Mouse (Mus musculus): ENCODE data around the gene Serpinb8.

Serpinb8 gene

DNA sequence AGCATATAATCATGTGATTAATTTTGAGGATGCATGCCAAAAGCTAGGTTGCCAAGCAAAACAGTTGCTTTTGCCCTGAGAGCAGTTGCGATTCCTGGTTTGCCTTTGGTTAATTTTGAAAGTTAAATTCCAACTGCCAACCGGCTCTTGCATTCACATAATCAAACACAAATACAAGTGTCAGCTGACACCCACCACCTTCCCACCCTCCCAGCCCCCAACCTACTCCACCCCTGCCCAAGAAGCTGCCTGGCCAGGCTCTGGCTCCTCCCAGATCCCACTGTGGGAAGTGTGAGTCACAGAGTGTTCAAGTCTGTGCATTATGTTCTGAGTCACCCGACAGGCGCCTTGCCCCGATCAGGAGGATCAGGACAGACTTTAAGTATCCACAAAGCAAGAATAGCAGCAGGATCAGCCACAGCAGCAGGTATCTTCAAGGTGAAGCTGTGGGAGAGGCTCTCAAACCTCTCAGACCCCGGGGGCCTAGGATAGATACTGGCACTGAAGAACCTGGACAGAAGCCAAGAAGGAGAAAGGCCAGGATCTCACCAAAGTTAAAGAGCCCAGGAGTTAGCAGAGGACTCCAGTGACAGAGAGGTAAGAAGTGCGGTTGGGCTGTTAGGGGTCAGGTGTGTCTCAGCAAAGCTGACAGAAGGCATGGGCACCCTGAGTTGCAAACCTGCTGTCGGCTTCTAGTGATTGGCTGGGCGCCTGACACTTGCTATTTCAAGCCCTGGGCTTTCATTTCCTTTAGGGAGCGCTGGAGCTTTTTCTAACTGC is at the start of gene Serpinb8:
Gene Serpinb8 (plus strand): TSS at position 316 of the 780 bp plus-strand sequence.
- DNase-seq (ENCODE audit: low read depth, low spot score): no peak

DNA sequence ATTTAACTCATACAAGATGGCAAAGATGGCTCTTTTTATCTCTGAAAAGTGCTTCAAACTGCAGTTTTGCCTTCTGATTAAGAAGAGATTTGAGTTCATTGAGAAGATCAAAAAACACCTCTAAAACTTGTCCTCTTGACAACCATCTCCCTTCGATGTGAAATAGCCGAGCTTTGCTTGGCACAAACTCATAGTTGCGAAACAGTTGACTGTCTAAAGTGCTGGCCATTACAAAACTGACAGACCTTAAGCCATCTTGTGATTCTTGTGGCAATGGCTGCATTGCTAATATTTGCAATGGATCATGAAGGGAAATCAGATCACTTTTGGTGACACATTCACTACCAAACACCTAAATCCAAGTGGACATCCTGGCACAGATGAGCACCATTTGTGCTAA is 30.3 kb upstream of the Serpinb8 start:
- DNase-seq (ENCODE audit: low read depth, low spot score): no peak

DNA sequence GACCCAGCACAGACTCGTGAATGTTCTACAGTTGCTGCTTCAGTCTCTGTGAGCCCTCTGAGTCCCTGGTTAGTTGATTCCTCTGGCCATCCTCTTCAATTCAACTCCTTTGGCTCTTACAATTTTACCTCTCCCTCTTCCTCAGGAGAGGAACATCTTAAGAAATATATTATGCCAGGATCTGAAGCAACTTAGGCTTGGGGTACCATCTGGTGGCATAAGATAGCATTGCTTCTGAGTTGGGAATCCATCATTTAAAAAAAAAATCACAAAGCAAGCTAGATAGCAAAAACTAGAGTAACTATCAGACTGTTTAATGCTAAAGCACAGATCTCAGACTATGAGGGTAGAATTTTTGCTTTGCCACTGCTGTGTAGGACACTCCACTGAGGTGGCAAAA is 27.7 kb upstream of the Serpinb8 start:
- DNase-seq (ENCODE audit: low read depth, low spot score): no peak

DNA sequence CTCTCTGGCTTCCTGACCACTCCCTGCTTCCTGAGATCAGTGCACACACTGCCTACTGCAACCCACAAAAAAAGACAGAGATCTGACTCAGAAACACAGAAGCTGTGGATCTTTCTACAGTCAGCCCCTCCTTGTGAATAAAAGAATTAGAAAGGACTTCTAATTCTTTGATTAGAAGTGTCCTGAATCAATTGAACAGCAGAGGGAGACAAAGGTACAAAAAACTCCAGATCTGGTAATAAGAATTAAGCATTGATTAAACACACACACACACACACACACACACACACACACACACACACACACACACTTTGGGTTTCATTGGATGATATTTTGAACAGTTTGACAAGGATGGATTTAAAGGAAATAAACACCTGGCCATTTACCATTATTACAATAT is 24.2 kb upstream of the Serpinb8 start:
- no peak for DNase-seq (ENCODE audit: low read depth, low spot score)

DNA sequence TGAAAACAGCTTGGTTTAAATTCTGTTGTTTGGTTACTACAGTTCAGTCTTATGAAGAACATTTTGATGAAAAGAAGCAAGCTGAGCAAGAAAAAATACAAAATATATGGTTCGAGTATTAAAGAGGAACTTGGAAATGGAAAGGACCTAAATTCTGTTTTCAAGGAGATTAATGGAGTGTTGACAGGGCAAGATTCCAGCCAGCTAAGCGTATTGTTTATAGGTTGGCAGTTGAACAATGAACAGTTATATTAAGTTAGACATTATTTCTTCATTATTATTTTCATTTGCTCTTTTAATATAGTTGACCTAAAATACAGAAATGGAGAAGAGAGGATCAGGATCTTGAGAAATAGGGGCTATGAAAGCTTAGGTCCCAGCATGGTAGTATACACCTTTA is 13.7 kb upstream of the Serpinb8 start:
- DNase-seq (ENCODE audit: low read depth, low spot score): no peak

DNA sequence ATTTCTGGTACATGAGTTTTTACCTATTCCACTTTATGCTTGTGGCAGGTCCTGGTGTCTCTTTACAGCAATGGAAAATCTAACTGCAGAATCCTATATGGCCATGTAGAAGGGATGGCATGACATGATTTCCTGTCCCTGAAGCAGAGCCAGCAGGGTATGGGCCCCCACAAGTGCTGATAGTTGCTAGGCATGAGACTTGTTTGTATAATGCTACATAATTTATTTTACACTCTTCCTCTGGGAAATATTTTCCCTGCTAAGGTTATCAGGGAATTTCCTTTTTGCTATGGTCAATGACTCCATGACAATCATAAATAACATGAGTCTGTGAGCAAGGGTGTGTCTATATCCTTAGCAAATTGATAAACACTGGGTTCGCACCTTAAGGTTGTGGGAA is 12.3 kb upstream of the Serpinb8 start:
- DNase-seq (ENCODE audit: low read depth, low spot score): no peak

DNA sequence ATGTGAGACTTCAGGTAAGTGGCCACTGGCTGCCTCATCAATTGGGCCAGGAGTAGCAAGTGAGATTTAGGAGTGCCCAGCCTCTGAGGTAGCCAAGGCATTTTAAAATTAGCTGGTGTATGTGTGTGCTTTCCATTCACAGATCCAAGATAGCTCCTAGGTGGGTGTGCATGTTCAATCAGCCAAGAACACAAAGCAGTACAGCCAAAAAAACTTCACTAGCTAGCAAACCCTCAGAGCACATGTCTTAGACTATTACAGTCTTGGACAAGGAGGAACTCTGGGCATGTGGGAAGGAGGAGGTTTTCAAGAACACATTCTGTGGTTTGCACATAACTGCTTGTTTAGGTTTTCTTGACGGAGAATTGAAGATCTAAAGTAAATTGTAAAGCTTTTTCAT is 8.6 kb upstream of the Serpinb8 start:
- DNase-seq (ENCODE audit: low read depth, low spot score): no peak

DNA sequence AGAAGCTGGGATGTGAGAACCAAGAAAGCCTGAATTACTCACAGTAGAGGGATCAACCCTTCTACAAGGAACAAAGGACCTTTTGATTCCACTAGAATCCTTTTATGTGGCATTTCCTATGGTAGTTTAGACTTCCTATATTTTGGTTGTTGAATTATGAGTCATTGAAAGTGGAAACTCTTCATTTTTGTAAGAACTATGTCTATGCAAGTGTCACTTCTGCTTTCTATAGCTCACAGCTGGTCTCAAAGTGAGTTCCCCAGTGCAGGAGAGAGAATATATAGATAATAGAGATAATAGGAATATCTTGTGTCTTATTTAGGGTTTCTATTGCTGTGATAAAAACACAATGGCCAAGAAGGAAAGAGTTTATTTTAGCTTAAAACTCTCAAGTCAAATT is 6.9 kb upstream of the Serpinb8 start:
- no peak for DNase-seq (ENCODE audit: low read depth, low spot score)

DNA sequence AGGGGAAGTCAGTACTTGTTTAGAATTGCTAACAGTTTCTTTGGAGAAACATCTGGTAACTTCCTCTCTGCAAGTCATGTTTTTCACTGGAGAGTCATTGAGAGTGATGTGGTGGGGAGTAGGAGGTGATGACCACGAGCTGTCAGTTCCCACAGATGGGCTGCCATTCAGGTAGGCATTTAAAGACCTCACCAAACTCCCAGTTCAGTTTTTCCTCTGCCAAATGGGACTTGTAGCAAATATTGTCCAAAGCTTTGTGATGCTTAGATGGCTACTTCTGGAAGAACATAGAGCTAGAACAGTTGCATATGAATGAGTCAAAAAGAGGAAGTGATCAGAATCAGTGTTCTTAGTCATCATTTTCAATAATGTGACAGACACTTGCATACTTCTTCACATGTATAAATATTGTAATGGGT is 5.8 kb upstream of the Serpinb8 start:
- DNase-seq (ENCODE audit: low read depth, low spot score): no peak

DNA sequence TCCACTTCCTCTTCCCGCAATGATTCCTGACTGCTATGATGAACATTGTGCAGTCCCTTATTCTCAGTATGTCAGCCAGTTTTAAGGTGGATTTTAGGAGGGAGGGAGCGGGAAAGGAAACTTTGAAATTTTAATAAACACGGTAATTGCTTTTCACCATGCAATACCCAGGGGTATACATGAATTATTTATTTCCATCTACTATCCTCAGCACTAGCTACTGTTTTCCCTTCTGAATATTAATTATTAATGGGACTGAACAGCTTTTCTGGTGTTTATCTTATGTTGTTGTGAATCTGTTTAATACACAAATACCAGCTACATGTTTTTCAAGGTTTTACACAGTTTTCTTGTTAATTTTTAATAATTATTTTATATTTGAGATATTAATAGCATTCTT is 4.9 kb upstream of the Serpinb8 start:
- no peak for DNase-seq (ENCODE audit: low read depth, low spot score)

DNA sequence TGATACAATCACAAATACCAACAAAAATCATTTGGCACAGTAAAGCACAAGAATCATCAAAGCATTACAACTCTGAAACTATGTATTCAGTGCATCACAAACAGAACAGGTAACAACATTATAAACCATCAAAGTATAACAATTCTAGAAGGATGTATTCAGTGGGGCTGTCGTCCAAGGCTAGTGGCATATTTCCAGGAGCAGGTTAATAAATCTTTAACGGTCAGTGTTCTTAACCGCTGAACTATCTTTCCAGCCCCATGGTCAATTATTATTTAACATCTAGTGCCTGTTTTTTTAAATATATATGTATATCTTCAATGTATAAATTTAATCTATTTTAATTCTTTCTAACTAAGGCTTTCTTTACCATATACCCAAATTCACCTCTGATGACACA is 3.6 kb upstream of the Serpinb8 start:
- no peak for DNase-seq (ENCODE audit: low read depth, low spot score)

DNA sequence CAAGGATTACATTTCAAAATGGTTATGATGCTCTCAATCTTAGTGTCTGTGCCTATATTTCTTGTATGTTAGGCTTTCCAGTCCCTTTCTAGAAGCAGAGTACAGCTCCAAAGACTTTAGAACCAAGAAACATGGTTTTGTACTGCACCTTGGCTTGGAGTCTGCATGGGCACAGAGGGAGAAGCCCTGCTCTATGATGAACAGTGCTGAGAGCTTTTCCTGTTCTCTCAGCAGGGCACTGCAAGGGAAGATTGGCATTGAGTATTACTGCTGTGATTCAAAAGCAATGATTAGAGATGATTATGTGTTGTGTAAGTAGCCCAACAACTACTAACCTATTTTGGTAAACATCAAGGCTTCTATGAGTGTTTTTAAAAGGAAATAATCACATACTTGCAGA is 1.6 kb upstream of the Serpinb8 start:
- no peak for DNase-seq (ENCODE audit: low read depth, low spot score)

DNA sequence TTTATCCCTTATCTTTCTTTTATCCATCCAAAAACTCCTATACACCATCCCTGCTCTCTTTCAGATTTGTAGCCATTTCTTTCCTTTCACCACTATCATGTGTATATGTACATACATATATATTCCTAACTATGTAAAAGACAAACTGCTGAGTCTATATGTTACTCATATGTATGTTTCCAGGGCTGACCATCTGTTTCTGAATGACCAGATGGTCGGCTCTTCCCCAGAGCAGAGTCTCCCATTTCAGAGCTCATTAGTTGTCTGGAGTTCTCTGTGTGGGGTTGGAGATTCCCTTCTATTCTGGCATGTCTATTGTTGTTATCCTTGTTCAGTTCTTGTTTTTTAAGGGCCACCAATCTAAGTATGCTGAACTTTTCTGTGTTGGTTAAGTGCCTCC is 1.2 kb upstream of the Serpinb8 start:
- DNase-seq (ENCODE audit: low read depth, low spot score): no peak

DNA sequence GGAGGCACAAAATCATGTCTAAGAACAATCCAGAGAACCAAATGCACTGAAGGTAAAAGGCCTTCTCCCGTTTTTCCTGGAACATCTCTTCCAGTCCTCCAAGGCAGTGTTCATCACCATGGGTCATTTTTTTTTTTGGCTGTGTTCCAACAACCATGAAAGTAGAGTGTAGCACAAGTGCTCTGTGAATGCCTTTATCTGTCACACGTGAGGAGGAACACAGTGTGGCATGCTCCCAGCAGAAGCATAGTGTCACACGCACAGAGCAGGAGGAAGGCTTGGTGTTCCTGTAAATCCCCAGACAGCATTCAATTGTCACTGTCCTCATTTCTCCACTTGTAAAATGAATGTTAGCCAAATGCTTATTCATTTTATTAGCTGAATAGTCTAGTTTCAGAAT is 2.8 kb downstream of the Serpinb8 start:
- no peak for DNase-seq (ENCODE audit: low read depth, low spot score)

DNA sequence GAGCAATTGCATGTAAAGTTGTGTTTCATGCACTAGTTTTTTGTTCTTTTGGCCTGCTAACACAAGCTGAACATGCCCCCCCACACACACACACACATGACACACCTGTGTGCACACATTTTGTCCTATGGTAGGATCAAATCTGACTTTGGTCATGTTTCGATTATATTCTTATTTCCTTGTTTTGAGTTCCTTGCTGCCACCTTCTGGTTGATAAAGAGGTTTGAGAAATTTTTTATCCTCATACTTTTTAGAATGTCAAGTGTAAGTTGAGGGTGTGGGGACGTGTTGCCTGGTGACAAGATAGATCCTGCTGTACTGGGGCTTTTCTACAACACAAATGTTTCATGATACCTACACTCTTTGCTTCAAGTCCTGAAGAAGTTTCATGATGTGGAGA is 3.7 kb downstream of the Serpinb8 start:
- no peak for DNase-seq (ENCODE audit: low read depth, low spot score)

DNA sequence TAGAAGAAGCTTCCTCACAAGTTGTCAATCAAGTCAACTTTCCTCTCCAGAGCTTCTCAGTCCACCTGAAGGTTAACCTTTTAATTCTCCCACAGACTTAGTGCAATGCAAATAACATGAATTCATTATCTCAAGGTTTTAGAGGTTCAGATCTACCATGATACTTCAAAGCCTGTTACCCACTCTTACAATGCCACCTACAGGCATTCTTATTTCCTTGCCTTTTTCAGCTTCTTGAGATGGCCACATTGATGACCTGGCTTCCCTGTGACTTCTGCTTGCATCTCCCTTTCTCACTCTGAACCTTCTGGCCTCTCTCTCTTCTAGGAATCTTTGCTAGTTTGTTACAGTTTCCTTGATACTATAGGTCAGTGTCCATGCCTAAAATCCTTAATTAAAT is 7.1 kb downstream of the Serpinb8 start:
- no peak for DNase-seq (ENCODE audit: low read depth, low spot score)

DNA sequence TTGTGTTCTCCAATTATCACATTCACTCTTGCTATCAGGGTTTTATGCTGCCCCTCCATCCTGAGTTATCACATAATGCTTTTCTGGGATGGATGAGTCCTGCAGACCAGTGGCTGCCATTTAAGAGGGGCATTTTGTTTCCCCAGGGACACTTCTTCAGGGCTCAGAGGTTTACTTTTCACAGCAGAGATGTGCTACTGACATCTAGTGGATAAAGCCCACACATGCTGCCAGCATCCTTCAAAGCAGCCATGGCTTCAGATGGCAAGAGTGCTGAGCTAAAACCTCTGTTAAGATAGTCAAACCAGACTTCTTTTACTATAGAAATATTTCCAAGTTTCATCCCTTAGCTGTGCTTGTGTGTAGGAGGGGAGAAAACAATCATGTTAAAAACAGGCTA is 8.7 kb downstream of the Serpinb8 start:
- no peak for DNase-seq (ENCODE audit: low read depth, low spot score)

DNA sequence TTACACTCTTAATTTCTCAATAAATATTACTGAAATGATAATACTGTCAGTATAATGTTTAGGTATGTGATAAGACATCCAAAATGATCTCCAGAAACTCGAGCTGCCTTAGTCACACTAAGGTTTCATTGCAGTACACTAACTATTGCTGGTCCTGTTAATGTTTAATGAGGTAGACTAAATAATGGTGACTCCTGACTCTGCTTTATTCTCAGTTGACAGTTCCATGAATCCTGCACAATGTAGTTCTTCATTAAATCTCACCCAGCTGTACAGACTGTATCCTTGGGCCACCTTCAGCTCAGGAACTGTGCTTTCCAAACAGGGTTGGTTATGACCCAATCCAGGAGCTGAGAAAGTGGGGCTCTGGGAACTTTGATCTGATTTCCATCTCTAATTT is 19.1 kb downstream of the Serpinb8 start:
- no peak for DNase-seq (ENCODE audit: low read depth, low spot score)

DNA sequence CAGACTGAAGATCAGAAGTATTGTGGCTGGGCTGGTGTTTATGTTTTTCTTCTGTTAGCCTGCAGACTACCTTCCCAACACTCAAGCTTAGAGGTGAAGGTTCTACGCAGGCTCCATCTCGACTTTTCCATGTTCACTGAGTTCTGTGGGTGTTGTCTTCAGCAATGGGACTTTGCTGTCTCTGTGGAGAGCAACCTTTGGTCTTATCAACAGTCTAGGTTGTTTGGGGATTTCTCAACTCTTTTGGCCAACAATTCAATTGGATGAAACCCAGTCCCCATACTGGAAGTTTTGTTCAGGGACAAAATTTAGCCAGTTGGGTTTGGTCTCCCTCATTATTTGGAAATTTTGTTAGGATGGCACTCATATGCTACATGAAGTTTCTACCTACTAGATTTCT is 24.3 kb downstream of the Serpinb8 start:
- no peak for DNase-seq (ENCODE audit: low read depth, low spot score)

DNA sequence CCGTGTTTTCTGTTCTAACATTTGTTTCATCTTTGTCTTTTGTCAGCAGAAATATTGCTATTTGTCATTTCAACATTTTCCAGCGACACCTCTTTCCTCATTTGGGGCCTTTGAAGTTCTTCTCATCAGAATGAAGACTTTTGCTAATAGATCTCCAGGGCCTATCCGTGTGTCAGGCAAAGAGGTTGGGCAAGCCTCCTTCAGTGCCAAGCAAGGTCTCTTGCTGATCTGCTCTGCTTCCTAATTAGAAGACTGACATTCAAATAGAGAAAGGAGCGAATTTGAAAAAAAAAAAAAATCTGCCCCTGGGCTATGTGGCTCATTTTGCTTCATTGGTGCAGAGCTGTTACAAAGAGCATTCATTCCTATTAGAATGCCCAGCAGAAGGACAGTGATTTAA is 32.2 kb downstream of the Serpinb8 start:
- no peak for DNase-seq (ENCODE audit: low read depth, low spot score)

DNA sequence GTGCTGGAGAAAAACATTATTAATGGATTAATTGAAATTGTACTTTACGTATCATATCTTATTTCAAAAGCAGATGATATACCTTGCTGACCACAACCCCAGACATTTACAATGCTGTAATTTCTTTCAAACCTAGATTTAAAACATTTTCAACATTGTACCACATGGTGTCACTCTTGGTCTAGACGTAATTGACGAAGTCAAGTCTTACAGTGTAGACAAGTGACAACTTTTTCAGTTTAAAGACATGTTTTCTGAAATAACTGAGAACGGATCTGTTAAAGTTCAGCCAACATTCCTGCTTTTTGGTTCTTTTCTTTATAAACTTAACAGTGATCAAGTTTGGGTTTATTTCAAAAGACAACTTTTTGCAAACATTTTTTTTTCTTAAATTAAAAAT is 46.1 kb downstream of the Serpinb8 start:
- no peak for DNase-seq (ENCODE audit: low read depth, low spot score)

DNA sequence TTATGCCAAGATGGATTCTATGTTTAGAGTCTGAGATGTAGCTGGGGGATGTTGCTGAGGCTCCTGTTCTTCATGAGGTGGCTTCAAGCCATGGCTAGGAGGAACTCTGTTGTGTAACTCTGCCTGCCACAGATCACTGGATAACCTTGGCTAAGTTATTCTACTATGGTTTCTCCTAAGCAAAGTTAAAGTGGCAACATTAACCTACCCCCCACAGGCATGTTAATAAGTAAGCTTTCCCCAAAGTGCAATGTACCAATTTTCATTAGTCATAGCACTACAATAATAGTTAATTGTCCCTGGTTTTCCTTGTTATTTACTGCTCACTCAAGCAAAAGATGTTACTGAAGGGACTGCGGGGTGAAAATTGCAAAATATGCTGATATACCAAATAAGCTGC is 48.2 kb downstream of the Serpinb8 start:
- no peak for DNase-seq (ENCODE audit: low read depth, low spot score)

DNA sequence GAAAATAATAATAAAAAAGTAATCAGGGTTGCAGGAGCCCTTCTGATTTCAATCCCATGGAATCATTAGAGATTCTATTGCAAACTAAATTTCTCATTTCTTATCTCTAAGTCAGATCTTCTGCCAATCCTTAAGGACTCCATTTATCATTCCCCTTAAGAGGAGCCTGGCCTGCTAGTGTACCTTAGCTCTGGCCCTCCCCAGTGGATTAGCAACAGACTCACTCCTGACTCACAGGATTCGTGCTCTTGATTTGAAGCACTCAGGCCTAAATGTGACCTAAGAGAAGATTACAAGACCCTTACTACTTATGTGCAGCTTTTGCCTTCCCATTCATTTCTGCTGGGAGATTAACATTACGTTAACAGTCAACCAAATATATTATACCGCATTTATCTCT is 48.7 kb downstream of the Serpinb8 start:
- no peak for DNase-seq (ENCODE audit: low read depth, low spot score)

DNA sequence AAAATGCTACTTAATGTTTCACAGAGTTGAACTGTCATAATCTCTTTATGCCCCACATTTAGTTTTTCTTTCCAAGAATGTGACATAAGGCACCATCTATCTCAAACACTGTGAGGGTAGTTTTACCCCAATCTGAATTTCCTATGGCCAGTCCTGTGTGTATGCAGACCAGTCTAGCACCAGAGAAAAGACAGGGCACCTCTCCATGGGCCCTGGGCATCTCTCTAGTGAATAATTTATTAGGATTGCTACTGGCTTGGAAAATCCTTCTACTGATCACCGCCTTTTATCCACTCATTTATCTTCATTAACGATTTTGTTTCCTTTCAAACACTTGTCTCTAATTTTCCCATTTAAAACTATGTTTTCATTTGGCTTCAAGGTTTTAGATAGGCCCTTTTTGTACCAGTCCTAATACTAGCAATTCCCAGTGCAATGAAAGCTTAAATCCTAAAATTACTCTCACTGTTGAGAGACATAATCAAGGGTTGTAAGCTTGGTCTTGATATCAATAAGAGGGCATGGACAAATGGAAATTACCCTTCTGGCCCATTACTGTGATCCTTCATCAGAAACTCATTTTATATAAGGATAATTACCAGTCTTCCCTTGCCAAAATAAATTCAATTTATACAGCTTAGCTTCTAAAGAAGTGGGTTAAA is 52.8 kb downstream of the Serpinb8 start:
- no peak for DNase-seq (ENCODE audit: low read depth, low spot score)

All from c-Kit-negative CD71-positive TER-119-positive erythroid progenitor cells, embryonic 14.5 days (primary cell).